Mouse (Mus musculus): Measurements from ENCODE around the gene Pigs. TPM values are rescaled to one million over a fixed set of nuclear protein-coding genes. Genes with fewer than 3 reads are reported as not detected.

The Pigs gene
- polyA plus RNA-seq, 1 experiment, result 50.2 TPM

DNA sequence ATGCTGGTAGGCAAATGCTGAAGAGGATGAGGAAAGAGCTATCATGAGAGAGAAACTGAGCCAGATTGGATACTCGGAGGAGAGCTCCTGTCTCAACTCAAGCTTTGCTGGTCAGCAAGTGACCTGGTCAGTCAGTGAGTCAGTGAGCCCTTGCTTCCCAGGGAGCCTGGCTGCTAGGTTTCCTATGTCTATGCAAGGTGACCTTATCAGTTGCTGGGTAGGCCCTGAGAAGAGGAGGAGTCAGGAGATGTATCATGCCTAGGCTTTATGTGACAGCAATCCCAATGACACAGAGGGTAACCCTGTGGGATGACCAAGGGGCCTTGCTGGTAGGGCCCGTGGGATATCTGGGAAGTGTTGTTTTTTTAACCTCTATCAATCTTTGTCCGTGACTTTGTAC, 44.0 kb downstream of the Pigs start:
- TF ChIP-seq GATA1 (IDR thresholded peaks at IDR 0.05; ENCODE audit: low read length), result no peak

DNA sequence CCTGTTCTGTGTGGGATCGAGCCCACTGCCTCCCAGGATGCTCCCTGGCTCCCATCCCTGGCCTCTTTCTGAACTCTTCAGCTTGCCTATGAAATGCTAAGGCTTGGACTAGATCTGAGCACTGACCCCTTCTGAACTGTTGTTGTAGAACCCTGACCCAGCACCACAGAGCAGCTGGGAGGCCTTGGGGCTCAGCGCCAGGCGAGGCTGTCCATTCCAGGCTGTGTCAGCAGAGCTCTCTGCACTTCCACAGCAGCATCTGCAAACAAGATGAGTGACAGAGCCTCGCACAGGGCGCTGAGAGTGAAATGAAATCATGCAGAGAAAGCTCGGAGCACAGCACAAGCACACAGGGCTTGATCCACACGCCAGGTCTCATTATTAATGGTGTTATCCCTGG, 44.4 kb downstream of the Pigs start:
- no peak for TF ChIP-seq GATA1 (IDR thresholded peaks at IDR 0.05; ENCODE audit: low read length)

DNA sequence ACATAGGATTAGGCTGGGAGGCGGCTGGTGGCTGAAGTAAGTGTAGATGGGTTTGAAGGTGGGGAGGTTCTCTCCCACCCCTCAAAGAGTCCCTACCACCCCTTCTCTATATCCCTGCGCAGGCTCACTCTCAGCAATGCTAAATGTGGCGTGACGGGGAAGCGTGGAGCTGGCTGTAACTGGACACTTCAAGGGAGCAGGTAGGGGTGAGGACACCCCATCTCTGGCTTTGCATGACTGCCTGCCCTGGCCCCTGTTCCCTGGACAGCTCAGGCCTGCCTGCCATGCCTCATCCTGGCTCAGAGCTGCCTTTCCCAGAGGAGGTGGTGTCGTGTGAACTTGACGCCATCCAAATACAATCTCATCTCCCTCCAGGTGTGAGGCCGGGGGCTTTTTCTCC, 45.9 kb downstream of the Pigs start:
- TF ChIP-seq GATA1 (IDR thresholded peaks at IDR 0.05; ENCODE audit: low read length), result no peak

DNA sequence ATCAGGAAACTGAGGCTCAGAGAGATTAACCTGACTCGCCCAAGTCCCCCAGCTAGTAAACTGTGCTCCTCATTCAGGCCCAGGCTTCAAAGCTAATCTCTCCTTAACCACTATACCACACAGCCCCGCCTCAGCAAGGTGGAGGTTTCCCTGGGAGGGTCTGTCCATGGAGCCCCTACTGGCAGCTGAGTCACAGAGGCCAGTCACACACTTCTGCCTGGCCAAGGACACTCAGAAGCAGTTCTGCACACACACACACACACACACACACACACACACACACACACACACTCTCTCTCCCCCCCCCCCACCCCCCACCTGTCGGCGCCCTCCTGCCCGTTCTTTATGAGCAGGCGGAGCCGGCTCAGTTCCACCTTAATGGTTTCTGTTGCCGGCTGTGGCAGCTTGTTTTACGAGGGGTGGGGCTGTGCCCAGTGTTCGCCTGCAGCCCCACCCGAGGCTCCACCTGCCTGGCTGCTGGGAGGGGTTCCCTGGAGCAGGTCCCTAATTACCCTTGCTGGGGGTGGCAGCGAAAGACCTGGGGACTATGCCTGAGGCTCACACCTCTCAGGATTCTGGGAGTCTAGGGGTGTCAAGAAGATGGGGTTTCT, 49.4 kb downstream of the Pigs start:
- no peak for TF ChIP-seq GATA1 (IDR thresholded peaks at IDR 0.05; ENCODE audit: low read length)

DNA sequence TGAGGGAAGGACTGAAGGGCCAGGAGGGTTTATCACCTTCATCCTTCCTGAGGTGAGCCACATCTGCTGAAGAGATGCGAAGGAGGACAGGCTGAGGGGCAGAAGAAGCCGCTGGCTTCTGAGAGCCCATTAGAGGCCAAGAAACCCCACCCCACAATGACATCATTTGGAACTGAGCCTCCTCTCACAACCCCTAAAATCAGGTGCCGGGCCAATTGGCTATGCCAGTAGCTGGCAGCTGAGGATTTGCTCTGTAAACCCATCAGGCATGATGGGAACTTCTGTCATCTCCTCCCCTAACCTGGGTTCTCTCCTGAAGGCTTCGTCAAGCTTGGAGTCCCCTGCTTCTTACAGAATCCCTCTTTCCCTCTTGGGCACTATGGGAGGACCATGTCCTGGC, 52.1 kb downstream of the Pigs start:
- no peak for TF ChIP-seq GATA1 (IDR thresholded peaks at IDR 0.05; ENCODE audit: low read length)

DNA sequence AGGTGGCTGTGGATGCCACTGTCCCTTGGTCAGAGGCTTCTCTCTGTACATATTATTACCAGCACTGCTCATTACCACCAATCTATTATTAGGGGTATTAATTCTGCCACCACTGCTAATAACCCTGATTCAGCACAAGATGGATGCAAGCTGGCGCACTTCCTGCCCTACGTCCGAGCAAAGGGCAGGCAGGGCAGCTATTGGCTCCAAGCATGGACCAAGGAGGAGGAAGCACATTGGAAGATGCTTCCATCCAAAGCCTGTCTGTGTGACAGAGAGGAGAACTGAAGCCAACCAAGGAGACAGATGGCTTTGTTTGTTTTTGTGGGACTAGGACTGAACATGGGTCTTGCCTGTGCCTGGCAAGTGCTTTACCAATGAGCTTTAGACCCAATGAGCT, 52.8 kb downstream of the Pigs start:
- no peak for TF ChIP-seq GATA1 (IDR thresholded peaks at IDR 0.05; ENCODE audit: low read length)

DNA sequence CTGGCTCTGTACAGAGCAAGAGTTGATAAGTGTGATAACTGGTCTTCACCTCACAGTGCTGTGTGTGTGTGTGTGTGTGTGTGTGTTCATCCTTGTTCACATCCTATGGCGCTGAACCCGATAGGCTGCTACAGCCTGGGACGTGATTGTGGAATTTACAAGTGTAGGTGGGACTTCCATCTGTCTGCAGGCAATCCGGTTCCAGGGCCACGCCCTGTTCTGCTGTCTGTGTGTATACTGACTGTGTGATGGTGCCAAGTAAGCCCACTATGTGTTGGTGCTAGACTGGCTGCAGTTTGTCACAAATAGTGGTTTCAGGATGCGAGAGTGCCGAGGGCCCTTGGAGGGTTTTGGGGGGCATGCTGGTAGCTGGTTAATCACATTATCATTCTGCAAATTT, 54.1 kb downstream of the Pigs start:
- TF ChIP-seq GATA1 (IDR thresholded peaks at IDR 0.05; ENCODE audit: low read length), result no peak

DNA sequence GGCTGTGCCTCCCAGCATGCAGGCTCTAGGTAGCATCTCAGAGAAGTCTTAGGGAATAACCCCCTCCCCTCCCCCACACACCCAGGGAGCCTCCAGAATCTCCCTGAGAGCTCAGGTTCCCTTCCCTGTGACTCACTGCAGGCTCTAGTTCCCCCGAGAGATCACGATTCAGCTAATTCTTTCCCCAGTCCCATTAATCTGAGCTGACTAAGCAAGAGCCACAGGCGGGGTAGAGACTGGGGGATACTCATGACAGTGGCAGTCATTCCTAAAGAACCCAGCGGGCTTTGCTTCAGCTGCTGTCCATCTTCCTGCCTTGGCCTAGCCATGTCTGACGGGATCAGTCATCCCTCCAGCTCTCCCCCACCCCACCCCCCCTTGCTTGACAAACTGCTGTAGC, 54.5 kb downstream of the Pigs start:
- TF ChIP-seq GATA1 (IDR thresholded peaks at IDR 0.05; ENCODE audit: low read length), result no peak

DNA sequence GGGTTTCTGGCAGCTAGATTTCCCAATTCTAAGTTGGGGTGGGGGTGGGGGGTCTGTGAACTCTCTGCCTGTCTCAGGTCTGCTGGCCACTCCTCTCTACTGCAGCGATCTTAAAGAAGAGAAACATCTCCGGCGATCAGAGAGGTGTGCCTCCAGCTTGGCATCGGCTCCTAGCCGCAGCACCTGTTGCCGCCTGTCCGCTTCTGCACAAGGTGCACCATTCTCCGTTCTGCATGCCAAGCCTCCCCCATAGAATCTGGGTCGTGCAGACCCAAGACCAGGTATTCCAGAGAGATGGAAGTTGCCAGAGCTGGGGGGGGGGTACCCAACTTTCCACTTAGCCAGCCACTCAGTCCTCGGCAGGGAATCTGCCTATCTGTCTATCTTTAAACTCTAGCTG, 57.6 kb downstream of the Pigs start:
- TF ChIP-seq GATA1 (IDR thresholded peaks at IDR 0.05; ENCODE audit: low read length), result no peak

DNA sequence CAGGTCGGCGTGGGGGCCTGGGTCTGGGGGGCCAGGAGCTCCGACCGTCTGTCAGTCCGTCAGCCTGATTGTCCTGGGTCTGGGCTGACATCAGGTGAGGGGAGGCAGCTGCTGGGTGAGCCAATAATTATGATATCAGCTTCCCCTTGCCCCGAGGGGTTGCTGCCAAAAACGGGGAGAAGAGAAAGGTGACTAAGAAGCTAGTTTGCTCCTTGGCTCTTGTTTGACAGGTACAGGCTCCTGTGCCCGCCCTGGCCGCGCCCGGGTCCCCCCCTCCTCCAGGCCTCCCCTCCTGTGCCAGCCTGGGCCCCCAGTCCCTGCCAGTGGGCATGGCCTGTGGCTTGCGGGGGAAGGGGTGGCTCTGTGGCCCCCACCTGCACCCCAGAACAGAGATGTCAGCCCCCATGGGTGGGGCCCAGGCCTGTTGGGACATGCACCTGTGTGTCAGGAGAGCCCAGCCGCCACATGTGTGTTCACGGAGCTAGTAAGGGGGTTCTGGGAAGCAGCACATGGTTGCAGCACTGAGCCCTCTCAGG, 58.4 kb downstream of the Pigs start, which contains the start of gene Foxn1:
Gene Foxn1 (minus strand): TSS at position 51 of the 536 bp plus-strand sequence.
- TF ChIP-seq GATA1 (IDR thresholded peaks at IDR 0.05; ENCODE audit: low read length), result no peak

Other genes with a start within 250 kb of the Pigs start
- 6.1 and 8.8 TPM in 2 replicates for gene Eral1, start 248.0 kb upstream of the Pigs start, polyA plus RNA-seq (2012)
- 24.2 and 24.7 TPM in 2 replicates for gene Fam222b, start 233.8 kb upstream of the Pigs start, polyA plus RNA-seq (2012)
- 23.6 and 25.9 TPM in 2 replicates for gene Traf4, start 162.8 kb upstream of the Pigs start, polyA plus RNA-seq (2012)
- gene Nek8, start 151.7 kb upstream of the Pigs start, polyA plus RNA-seq (2012), result 6.0 TPM in 2 replicates
- 90.9 and 118 TPM in 2 replicates for gene Tlcd1, start 151.7 kb upstream of the Pigs start, polyA plus RNA-seq (2012)
- 345 and 1,761 TPM in 2 replicates for gene Rpl23a, start 144.8 kb upstream of the Pigs start, polyA plus RNA-seq (2012)
- 1.2 and 1.4 TPM in 2 replicates for gene Rab34, start 140.0 kb upstream of the Pigs start, polyA plus RNA-seq (2012)
- gene Proca1, start 135.0 kb upstream of the Pigs start, polyA plus RNA-seq (2012), result not detected in 2 replicates
- 2.5 and 8.6 TPM in 2 replicates for gene Sdf2, start 82.7 kb upstream of the Pigs start, polyA plus RNA-seq (2012)
- gene Supt6, start 82.4 kb upstream of the Pigs start, polyA plus RNA-seq (2012), result 96.8 and 108 TPM in 2 replicates
- gene 2610507B11Rik, start 66.7 kb upstream of the Pigs start, polyA plus RNA-seq (2012), result 41.3 and 62.1 TPM in 2 replicates
- gene BC030499, start 37.6 kb upstream of the Pigs start, polyA plus RNA-seq (2012), result not detected in 2 replicates
- gene Spag5, start 26.9 kb upstream of the Pigs start, polyA plus RNA-seq (2012), result 28.8 and 67.9 TPM in 2 replicates
- 3.5 and 6.2 TPM in 2 replicates for gene Aldoc, start 5.4 kb upstream of the Pigs start, polyA plus RNA-seq (2012)
- 28.0 and 37.7 TPM in 2 replicates for gene Unc119, start 15.1 kb downstream of the Pigs start, polyA plus RNA-seq (2012)
- not detected in 2 replicates for gene Foxn1, start 58.1 kb downstream of the Pigs start, polyA plus RNA-seq (2012)
- not detected in 2 replicates for gene Slc13a2, start 93.8 kb downstream of the Pigs start, polyA plus RNA-seq (2012)
- gene Slc46a1, start 137.3 kb downstream of the Pigs start, polyA plus RNA-seq (2012), result not detected in 2 replicates
- 0.01 TPM in 1 of 2 replicates, not detected in the other for gene Sarm1, start 169.3 kb downstream of the Pigs start, polyA plus RNA-seq (2012)
- not detected in 2 replicates for gene Vtn, start 170.7 kb downstream of the Pigs start, polyA plus RNA-seq (2012)
- gene Sebox, start 175.0 kb downstream of the Pigs start, polyA plus RNA-seq (2012), result not detected in 2 replicates
- 16.3 and 20.5 TPM in 2 replicates for gene Tmem199, start 183.8 kb downstream of the Pigs start, polyA plus RNA-seq (2012)
- 70.4 and 86.4 TPM in 2 replicates for gene Poldip2, start 183.8 kb downstream of the Pigs start, polyA plus RNA-seq (2012)
- 4.2 and 5.2 TPM in 2 replicates for gene Tnfaip1, start 207.9 kb downstream of the Pigs start, polyA plus RNA-seq (2012)
- gene Ift20, start 207.9 kb downstream of the Pigs start, polyA plus RNA-seq (2012), result 37.8 and 49.7 TPM in 2 replicates
- gene Tmem97, start 222.4 kb downstream of the Pigs start, polyA plus RNA-seq (2012), result 32.9 and 33.4 TPM in 2 replicates